Mouse (Mus musculus) heart, adult 2 months (tissue): Measurements from ENCODE around the gene Nr3c2. TPM values are rescaled to one million over a fixed set of nuclear protein-coding genes. Genes with fewer than 3 reads are reported as not detected.

ENCODE experiments used
- DNase-seq, 2 experiments: peaks; one replicate each; pipeline ENCODE4 v3.0.0; 2021
- H3K27ac ChIP-seq: fragments of 200-600 bp; 2 replicates; pipeline ENCODE4 v1.8.1; 2022
- H3K27me3 ChIP-seq: fragments of 200-500 bp; 2 replicates; pipeline ENCODE4 v1.6.1; 2012; ENCODE audit warnings: mild to moderate bottlenecking, low read length, inconsistent platforms, mixed read lengths; ENCODE audit not compliant: control insufficient read depth, insufficient read depth
- H3K36me3 ChIP-seq: fragments of 200-500 bp; 2 replicates; pipeline ENCODE4 v1.6.1; 2012; ENCODE audit warnings: low read length, inconsistent platforms; ENCODE audit not compliant: control insufficient read depth, insufficient read depth
- H3K4me1 ChIP-seq: fragments of 200-500 bp; 2 replicates; pipeline ENCODE4 v1.6.1; 2011; ENCODE audit warnings: low read length; ENCODE audit not compliant: control insufficient read depth, insufficient read depth
- H3K4me3 ChIP-seq: fragments of 200-600 bp; 2 replicates; pipeline ENCODE4 v1.8.1; 2022
- H3K79me2 ChIP-seq: fragments of 200-500 bp; replicated peaks from 2 replicates; pipeline ENCODE4 v1.6.1; 2012; ENCODE audit warnings: mild to moderate bottlenecking, inconsistent platforms, low read length, moderate library complexity, mixed read lengths; ENCODE audit not compliant: control insufficient read depth, insufficient read depth
- H3K9ac ChIP-seq: fragments of 200-500 bp; 2 replicates; pipeline ENCODE4 v1.6.1; 2012; ENCODE audit warnings: low read depth, mild to moderate bottlenecking, control low read depth, inconsistent platforms, low read length, mixed read lengths
- CTCF ChIP-seq: fragments of 200-600 bp; IDR thresholded peaks from 2 replicates; pipeline ENCODE4 v1.8.1; 2022; ENCODE audit warnings: antibody characterized with exemption, mild to moderate bottlenecking, moderate library complexity
- EP300 ChIP-seq: fragments of 200-500 bp; IDR thresholded peaks from 2 replicates; pipeline ENCODE4 v1.6.1; 2011; ENCODE audit warnings: low read depth, low read length, control low read depth; ENCODE audit not compliant: insufficient read depth
- POLR2A ChIP-seq: fragments of 200-500 bp; IDR thresholded peaks from 2 replicates; pipeline ENCODE4 v1.6.1; 2011; ENCODE audit warnings: mild to moderate bottlenecking, low read depth, low read length, control low read depth; ENCODE audit not compliant: insufficient read depth
- WGBS: fragments of 180-500 bp; shearing (Covaris S2); methylation state at CpG from one replicate; pipeline ENCODE4 v1.1.7; 2018; 5-methylcytosine and 5-hydroxymethylcytosine counted together
- intact Hi-C: fragments of 180-260 bp; cut with DNase I; formaldehyde crosslinking; loops from one replicate; pipeline ENCODE4 v1.15.1; 2025
- long read RNA-seq: library from polyadenylated mRNA; stranded (forward); transcript quantifications from one replicate; pipeline ENCODE4 v2.0.0, GENCODE M21; 2021
- polyA plus RNA-seq: library from polyadenylated mRNA; depleted of rRNA; stranded (reverse); fragments of >200 nt; gene quantifications from 2 replicates; pipeline ENCODE4 v1.2.3, GENCODE M21; 2012; rRNA removed
- total RNA-seq, 2 experiments: library from RNA; stranded (reverse); gene quantifications; 2 replicates each; pipeline ENCODE4 v1.2.3; 2021

Gene Nr3c2
- 10 to 100 TPM; 21.1 to 27.8 TPM for total RNA-seq
- 7.0 and 10.6 TPM in 2 replicates for polyA plus RNA-seq
- long read RNA-seq, partial matches to known transcripts: 4 of 8 reads
- long read RNA-seq, other reads (novel, unspliced or antisense): 4 of 8 reads

DNA sequence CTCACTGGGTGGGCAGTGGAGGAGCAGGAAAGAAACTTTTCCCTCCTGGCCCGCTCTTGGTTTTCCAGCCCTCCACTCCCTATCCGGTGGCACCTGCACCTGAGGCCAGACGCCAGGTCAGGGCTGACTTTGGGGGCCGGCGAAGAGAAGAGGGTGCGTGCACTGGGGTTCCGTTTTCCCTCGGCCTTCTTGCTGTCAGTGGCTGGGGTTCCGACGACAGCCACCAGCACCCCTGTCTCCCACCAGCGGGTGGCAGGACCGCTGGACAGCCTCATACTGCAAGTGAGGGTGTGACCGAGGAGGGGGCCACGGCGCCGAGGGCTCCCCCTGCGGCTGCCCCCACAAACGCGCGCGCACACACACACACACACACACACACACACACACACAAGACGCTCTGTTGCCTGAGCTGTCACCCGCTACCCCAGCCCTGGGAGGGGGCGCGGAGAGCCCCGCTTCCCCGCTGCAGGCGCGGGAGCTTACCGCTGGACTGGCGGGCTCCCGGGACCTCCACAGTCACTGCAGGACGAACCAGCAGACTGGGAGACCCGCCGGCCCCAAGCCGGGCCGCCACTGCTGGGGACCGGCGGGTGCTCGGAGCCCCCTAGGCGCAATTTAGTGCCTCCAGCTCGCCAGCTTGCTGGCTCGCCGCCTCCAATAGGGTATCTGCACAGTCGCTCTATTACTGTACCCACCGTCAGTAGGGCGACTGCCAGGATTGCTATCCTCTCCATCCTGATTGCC is at the start of gene Nr3c2:
Gene Nr3c2 (plus strand): TSS at position 32 of the 744 bp plus-strand sequence.
- TF ChIP-seq CTCF (peak; percentile 34; the same call in 1 of the 2 replicates), EP300 (no peak)
- Histone ChIP-seq H3K4me3 (peak within 1 kb of the TSS; percentile 90), H3K9ac (peak within 1 kb of the TSS; percentile 88), H3K36me3 (no peaks in the 10 kb centered on the region), H3K27ac (peak within 1 kb of the TSS; percentile 96), H3K4me1 (no peaks in the 10 kb centered on the region), H3K79me2 (no peaks in the 10 kb centered on the region), H3K27me3 (no peaks in the 10 kb centered on the region)
- peak in 1 of 2 experiments; percentile 69 for DNase-seq
- intact Hi-C loops: loop anchor here (5.0 kb wide), 4 partner anchors 143 to 832 kb away; no protein-coding TSS in a partner anchor
- WGBS: under 1% methylated on average over 44 of the region's 47 CpGs

DNA sequence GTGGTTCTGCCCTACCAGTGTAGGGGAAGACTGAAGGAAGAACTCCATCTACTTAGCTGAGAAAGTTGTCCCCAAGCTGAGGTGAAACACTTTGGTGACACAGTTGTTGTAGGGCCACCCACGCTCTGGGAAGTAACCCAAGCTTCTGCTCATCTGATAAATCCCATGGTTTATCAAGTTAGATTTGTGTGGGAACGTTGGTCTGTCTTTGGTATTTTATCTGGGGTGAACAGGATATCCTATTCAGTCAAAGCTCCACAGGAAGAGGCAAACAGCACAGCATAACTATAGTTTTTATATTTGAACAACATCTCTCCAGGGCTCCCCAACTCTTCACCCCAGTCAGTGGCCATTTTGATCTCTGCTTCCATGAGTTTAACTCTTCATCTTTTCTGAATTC is 40.7 kb upstream of the Nr3c2 start:
- intact Hi-C loops: no loop called here
- Histone ChIP-seq H3K27me3 (no peaks in the 10 kb centered on the region), H3K4me1 (no peaks in the 10 kb centered on the region), H3K79me2 (no peaks in the 10 kb centered on the region), H3K9ac (no peak overlapping the region), H3K4me3 (no peak overlapping the region), H3K36me3 (no peaks in the 10 kb centered on the region), H3K27ac (no peak overlapping the region)
- 41% methylated on average over 2 of the region's 2 CpGs for WGBS
- no peak for DNase-seq
- no peak for TF ChIP-seq EP300

DNA sequence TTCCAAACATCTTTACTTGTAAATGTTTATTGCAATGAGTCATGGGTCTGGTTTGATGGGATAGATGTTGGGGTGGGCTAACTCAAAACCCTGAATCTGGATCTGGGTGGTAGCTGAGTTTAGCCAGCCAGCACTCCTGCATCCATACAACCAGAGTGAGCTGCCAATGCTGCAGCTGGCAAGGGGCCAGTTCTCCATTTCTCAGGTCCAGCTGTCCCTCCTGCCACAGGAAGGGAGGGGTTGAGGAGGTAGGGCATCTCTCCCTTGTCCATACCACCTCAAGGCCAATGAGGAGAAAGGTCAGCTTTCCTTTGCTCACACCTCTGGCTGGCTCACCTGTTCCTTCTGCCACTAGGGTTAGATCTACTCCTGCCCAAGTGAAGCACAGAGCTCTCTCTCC is 39.5 kb upstream of the Nr3c2 start:
- no peak overlapping the region for H3K27ac ChIP-seq
- intact Hi-C loops: no loop called here
- H3K4me3 ChIP-seq: no peak overlapping the region
- no peaks in the 10 kb centered on the region for H3K36me3 ChIP-seq
- H3K79me2 ChIP-seq: no peaks in the 10 kb centered on the region
- no peak overlapping the region for H3K9ac ChIP-seq
- TF ChIP-seq CTCF: no peak
- TF ChIP-seq EP300: no peak
- TF ChIP-seq POLR2A: no peak
- no peaks in the 10 kb centered on the region for H3K4me1 ChIP-seq
- no peak for DNase-seq
- no peaks in the 10 kb centered on the region for H3K27me3 ChIP-seq

DNA sequence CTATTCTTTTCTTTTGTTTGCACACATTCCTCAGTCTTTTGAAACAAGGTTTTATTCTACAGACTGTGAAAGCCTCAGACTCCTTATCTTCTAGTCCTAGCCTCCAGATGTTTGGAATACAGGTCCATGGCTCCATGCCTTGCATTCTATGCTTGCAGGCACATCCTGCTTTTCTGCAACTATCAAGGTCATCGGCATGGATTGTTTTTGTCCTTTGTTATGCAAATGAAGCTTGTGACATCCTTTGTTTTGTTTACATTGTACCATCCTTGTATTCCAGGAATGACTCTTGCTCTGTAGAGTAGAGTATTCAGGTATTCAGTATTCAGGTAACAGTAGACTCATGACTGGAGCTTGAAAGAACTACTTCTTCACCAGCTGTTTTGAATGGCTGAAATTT is 36.2 kb upstream of the Nr3c2 start:
- TF ChIP-seq EP300: no peak
- no peak for TF ChIP-seq CTCF
- no peak for TF ChIP-seq POLR2A
- Histone ChIP-seq H3K9ac (no peak overlapping the region), H3K36me3 (no peaks in the 10 kb centered on the region), H3K27me3 (no peaks in the 10 kb centered on the region), H3K4me3 (no peak overlapping the region), H3K27ac (no peak overlapping the region), H3K79me2 (no peaks in the 10 kb centered on the region), H3K4me1 (no peaks in the 10 kb centered on the region)
- intact Hi-C loops: no loop called here
- WGBS: 75% methylated on average over 1 of the region's 1 CpGs
- no peak for DNase-seq

DNA sequence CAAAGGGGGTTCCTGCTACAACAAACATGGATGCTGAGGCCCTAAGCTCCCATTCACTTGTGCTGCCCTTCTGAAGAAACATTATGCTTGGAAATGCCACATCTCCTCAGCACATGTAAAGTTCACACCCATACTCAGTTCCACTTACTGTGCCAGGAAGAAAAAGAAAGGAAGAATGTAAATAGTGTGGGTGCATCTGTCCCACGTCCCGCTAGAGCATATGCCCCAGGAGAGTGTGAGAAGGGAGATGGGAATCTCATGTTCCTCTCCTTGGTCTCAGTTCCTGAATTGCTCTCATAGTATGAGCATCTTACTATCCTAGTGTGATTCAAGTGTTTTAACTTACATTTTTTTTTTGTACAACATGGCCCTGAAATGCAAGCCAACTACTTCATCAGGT is 22.4 kb upstream of the Nr3c2 start:
- H3K4me3 ChIP-seq: no peak overlapping the region
- no peak for DNase-seq

DNA sequence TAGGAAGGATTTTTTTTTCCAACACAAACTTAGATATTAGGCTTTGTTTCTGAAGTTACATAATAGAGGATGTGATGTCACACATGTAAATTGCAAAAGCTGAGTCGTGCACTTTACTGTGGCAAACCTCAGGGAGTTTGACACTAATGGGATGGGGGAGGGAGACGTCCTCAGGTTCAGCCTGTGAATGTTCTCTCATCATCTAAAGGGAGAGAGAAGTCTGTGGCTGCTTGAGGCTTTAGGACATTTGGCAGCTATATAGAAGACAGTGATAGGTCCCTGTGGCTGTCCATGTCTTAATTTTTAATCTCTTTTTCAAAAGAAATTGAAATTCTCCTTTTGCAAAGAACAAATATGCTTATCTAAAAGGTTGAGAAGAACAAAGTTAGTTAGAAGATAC is 2.2 kb upstream of the Nr3c2 start:
- H3K4me3 ChIP-seq: no peak overlapping the region
- H3K36me3 ChIP-seq: no peaks in the 10 kb centered on the region
- DNase-seq: no peak
- no peak overlapping the region for H3K9ac ChIP-seq
- H3K4me1 ChIP-seq: no peaks in the 10 kb centered on the region
- TF ChIP-seq EP300 (no peak), POLR2A (no peak), CTCF (no peak)
- WGBS: 11% methylated on average over 2 of the region's 2 CpGs
- intact Hi-C loops: loop anchor here (5.0 kb wide), 1 partner anchor 830 kb away; no protein-coding TSS in a partner anchor
- no peak overlapping the region for H3K27ac ChIP-seq
- H3K79me2 ChIP-seq: no peaks in the 10 kb centered on the region
- H3K27me3 ChIP-seq: no peaks in the 10 kb centered on the region

More for the DNA sequence above, 22.4 kb upstream of the Nr3c2 start:
- no peak overlapping the region for H3K27ac ChIP-seq
- WGBS: 91% methylated on average over 2 of the region's 2 CpGs
- no peaks in the 10 kb centered on the region for H3K79me2 ChIP-seq
- no peaks in the 10 kb centered on the region for H3K4me1 ChIP-seq
- intact Hi-C loops: no loop called here
- TF ChIP-seq POLR2A (no peak), EP300 (no peak), CTCF (no peak)
- H3K9ac ChIP-seq: no peak overlapping the region
- no peaks in the 10 kb centered on the region for H3K27me3 ChIP-seq
- no peaks in the 10 kb centered on the region for H3K36me3 ChIP-seq
